Mouse (Mus musculus) intestine, embryonic 14.5 days (tissue): ENCODE measurements around the gene Fhl3. TPM values are rescaled to one million over a fixed set of nuclear protein-coding genes. Genes with fewer than 3 reads are reported as not detected.
A peak's percentile ranks its signal among the peaks of the same experiment; 100 is the strongest.
"Not testable (repeated sequence)": the region's sequence is repeated elsewhere in the genome, so short reads cannot be mapped to it uniquely, and the experiment has no call there.

ENCODE experiments used
- ATAC-seq: fragments of 200-750 bp; cut with Nextera tagmentation; replicated peaks from 2 replicates; pipeline ENCODE4 v1.8.0; 2017; ENCODE audit warnings: low read depth, moderate number of reproducible peaks, moderate TSS enrichment, moderate library complexity; ENCODE audit not compliant: low FRiP score, low TSS enrichment
- DNase-seq: peaks from one replicate; pipeline ENCODE4 v3.0.0-alpha.2; 2018; ENCODE audit warnings: low spot score
- H3K27ac ChIP-seq: fragments of 300-500 bp; sonication (generic); 2 replicates; pipeline ENCODE4 v1.5.1; 2014; ENCODE audit warnings: low read depth, mild to moderate bottlenecking, control low read depth
- H3K27me3 ChIP-seq: fragments of 300-500 bp; sonication (generic); replicated peaks from 2 replicates; pipeline ENCODE4 v1.6.1; 2014; ENCODE audit warnings: low read length, control low read depth; ENCODE audit not compliant: control insufficient read depth, insufficient read depth
- H3K36me3 ChIP-seq: fragments of 300-500 bp; sonication (generic); 2 replicates; pipeline ENCODE4 v1.6.1; 2014; ENCODE audit warnings: low read length, control low read depth; ENCODE audit not compliant: control insufficient read depth, insufficient read depth
- H3K4me1 ChIP-seq: fragments of 300-500 bp; sonication (generic); replicated peaks from 2 replicates; pipeline ENCODE4 v1.6.1; 2014; ENCODE audit warnings: low read length, control low read depth, mixed read lengths; ENCODE audit not compliant: control insufficient read depth, insufficient read depth
- H3K4me2 ChIP-seq: fragments of 300-500 bp; sonication (generic); 2 replicates; pipeline ENCODE4 v1.6.1; 2014; ENCODE audit warnings: low read length
- H3K4me3 ChIP-seq: fragments of 300-500 bp; sonication (generic); 2 replicates; pipeline ENCODE4 v1.5.1; 2014; ENCODE audit warnings: low read depth, low read length, control low read depth, mixed read lengths
- H3K9ac ChIP-seq: fragments of 300-500 bp; sonication (generic); 2 replicates; pipeline ENCODE4 v1.6.1; 2014; ENCODE audit warnings: mild to moderate bottlenecking, low read length
- H3K9me3 ChIP-seq: fragments of 300-500 bp; sonication (generic); 2 replicates; pipeline ENCODE4 v1.6.1; 2016; ENCODE audit warnings: low read length, control low read depth; ENCODE audit not compliant: control insufficient read depth
- WGBS: fragments of 180-500 bp; shearing (Covaris S2); extraction: QIAGEN DNeasy Blood & Tissue Kit; methylation state at CpG from one replicate; pipeline ENCODE4 v1.1.7; 2014; 5-methylcytosine and 5-hydroxymethylcytosine counted together
- polyA plus RNA-seq: library from polyadenylated mRNA; unstranded; fragments of >200 nt; fragmentation: Nextera tagmentation; extraction: Ambion mirVana; gene quantifications from 2 replicates; pipeline ENCODE4 v1.2.1, GENCODE M21; 2014

Fhl3 gene
- polyA plus RNA-seq, 1 experiment from 2014 or later: 13.6 TPM

GRCm38 (mm10) chr4:124703881-124704796, 3.6 kb downstream of the Fhl3 start:
- peaks cover 20% of the 10 kb centered on the region for H3K36me3 ChIP-seq
- ATAC-seq (no peak), DNase-seq (no peak)
- no peaks in the 10 kb centered on the region for H3K9me3 ChIP-seq
- peaks cover 53% of the 10 kb centered on the region for H3K4me1 ChIP-seq
- H3K4me3 ChIP-seq: peak overlapping the region; percentile 12; the same call in 1 of the 2 replicates
- H3K27ac ChIP-seq: peak overlapping the region; percentile 79
- H3K27me3 ChIP-seq: no peaks in the 10 kb centered on the region
- H3K9ac ChIP-seq: peak overlapping the region; percentile 1; the same call in 1 of the 2 replicates
- peak overlapping the region; percentile 52 for H3K4me2 ChIP-seq
- 8% methylated on average over 6 of the region's 6 CpGs for WGBS

DNA sequence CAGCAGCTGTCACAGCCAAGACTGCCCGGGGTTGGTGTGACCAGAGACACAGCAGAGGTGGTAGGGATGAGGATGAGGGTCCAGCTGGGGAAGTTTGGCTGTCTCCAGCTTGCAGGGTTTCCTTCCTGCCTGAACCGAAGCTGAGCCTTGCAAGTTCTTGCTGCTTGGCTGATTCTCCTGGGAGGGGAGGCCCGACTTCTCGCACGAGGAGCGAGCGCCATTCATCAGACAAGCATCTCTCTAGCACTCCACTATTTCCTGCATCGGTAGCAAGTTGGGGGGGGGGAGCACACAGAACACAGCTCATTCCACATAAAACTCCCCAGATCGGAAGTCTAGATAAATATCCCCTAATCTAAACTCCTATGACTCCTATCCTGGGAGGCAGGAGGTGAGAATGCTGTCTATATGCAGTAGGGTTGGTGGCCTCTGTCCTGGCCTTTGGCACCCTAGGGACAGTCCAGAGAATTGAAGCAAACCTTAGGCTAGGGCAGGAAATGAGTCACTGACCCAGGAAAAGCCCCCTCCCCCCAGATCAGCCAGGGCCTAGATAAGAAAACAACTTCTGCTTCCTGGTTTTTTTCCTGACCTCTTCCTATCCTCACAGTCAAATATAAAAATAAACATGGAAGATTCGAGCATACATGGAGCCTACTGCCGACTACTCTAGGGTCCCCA, 4.4 kb downstream of the Fhl3 start:
- H3K27ac ChIP-seq: peak overlapping the region; percentile 79
- peak overlapping the region; percentile 1; the same call in 1 of the 2 replicates for H3K9ac ChIP-seq
- 0 out of 2 replicates have a peak overlapping the region, but pooled peaks have one; percentile 3 for H3K4me3 ChIP-seq
- WGBS: 12% methylated on average over 11 of the region's 11 CpGs
- H3K4me1 ChIP-seq: peaks cover 52% of the 10 kb centered on the region
- no peaks in the 10 kb centered on the region for H3K9me3 ChIP-seq
- H3K4me2 ChIP-seq: peak overlapping the region; percentile 52
- H3K27me3 ChIP-seq: no peaks in the 10 kb centered on the region
- DNase-seq: no peak
- H3K36me3 ChIP-seq: peaks cover 20% of the 10 kb centered on the region
- ATAC-seq: no peak

- H3K27me3 ChIP-seq: no peaks in the 10 kb centered on the region
- no peak overlapping the region for H3K4me2 ChIP-seq
- H3K36me3 ChIP-seq: peaks cover 20% of the 10 kb centered on the region
- no peak overlapping the region for H3K9ac ChIP-seq
- DNase-seq (no peak), ATAC-seq (no peak)
- peak overlapping the region; percentile 79 for H3K27ac ChIP-seq
- 85% methylated on average over 23 of the region's 23 CpGs for WGBS
- no peaks in the 10 kb centered on the region for H3K9me3 ChIP-seq
- no peak overlapping the region for H3K4me3 ChIP-seq
- peaks cover 55% of the 10 kb centered on the region for H3K4me1 ChIP-seq
Observed at GRCm38 (mm10) chr4:124705661-124706269, 5.3 kb downstream of the Fhl3 start.

DNA sequence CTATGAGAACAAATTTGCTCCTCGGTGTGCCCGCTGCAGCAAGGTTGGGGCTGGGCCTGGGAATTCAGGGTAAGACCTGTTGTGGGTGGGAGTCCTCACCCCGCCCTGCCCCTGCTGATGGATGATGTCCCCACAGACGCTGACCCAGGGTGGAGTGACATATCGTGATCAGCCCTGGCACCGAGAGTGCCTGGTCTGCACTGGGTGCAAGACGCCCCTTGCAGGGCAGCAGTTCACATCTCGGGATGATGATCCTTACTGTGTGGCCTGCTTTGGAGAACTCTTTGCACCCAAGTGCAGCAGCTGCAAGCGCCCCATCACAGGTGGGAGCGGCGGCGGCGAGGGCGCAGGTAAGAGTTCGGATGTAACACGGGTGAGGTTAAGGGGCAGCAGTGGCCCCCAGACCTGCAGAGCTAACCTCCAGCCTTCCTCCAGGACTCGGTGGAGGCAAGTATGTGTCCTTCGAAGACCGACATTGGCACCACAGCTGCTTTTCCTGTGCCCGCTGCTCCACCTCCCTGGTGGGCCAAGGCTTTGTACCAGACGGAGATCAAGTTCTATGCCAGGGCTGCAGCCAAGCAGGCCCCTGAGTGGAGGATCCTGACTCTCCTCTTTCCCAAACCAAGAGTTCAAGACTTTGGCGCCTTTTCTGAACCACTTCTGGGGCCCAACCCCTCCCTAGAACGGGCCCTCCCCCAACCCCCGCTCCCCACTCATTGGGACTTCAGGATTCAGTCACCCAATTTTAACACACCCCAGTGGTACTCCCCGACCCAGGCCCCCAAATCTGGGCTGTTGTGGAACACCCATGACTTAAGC, 7.1 kb downstream of the Fhl3 start:
- DNase-seq, ATAC-seq, H3K9me3 ChIP-seq, H3K9ac ChIP-seq, H3K27me3 ChIP-seq, H3K4me3 ChIP-seq, H3K4me2 ChIP-seq: not testable (repeated sequence)
- Histone ChIP-seq H3K27ac (peak overlapping the region; percentile 95), H3K4me1 (peaks cover 45% of the 10 kb centered on the region), H3K36me3 (peaks cover 20% of the 10 kb centered on the region)
- 88% methylated on average over 24 of the region's 25 CpGs for WGBS

DNA sequence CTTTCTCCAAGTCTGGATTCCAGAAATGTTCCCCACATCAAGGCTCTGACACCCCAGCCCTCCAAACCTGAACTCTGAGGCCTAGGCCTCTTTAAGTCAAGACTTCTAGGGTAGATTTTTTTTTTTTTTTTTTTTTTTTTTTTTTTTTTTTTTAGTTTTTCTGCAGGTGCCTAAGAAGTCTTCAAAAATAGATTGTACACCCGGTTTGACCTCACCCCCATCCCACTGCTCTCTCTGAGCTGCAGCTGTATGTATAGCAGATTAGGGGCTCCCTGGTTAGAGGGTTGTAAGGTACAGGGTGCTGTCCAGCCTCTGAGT, 7.7 kb downstream of the Fhl3 start:
- not testable (repeated sequence) for H3K9me3 ChIP-seq, ATAC-seq, H3K9ac ChIP-seq, DNase-seq, H3K27me3 ChIP-seq
- H3K4me1 ChIP-seq: peaks cover 42% of the 10 kb centered on the region
- H3K36me3 ChIP-seq: peaks cover 20% of the 10 kb centered on the region
- H3K4me3 ChIP-seq: 0 out of 2 replicates have a peak overlapping the region, but pooled peaks have one; percentile 27
- WGBS: 5% methylated on average over 1 of the region's 1 CpGs
- H3K27ac ChIP-seq: peak overlapping the region; percentile 95
- H3K4me2 ChIP-seq: peak overlapping the region; percentile 58

- WGBS: under 1% methylated on average over 40 of the region's 41 CpGs
- DNase-seq: peak; percentile 93
- Histone ChIP-seq H3K4me1 (peaks cover 36% of the 10 kb centered on the region), H3K27me3 (no peaks in the 10 kb centered on the region), H3K9ac (peak overlapping the region; percentile 27; the same call in 1 of the 2 replicates), H3K36me3 (peaks cover 20% of the 10 kb centered on the region), H3K9me3 (no peaks in the 10 kb centered on the region), H3K4me3 (peak overlapping the region; percentile 27), H3K27ac (peak overlapping the region; percentile 95), H3K4me2 (peak overlapping the region; percentile 58)
- ATAC-seq: peak; percentile 85
Observed at GRCm38 (mm10) chr4:124708518-124709477, 8.3 kb downstream of the Fhl3 start.

DNA sequence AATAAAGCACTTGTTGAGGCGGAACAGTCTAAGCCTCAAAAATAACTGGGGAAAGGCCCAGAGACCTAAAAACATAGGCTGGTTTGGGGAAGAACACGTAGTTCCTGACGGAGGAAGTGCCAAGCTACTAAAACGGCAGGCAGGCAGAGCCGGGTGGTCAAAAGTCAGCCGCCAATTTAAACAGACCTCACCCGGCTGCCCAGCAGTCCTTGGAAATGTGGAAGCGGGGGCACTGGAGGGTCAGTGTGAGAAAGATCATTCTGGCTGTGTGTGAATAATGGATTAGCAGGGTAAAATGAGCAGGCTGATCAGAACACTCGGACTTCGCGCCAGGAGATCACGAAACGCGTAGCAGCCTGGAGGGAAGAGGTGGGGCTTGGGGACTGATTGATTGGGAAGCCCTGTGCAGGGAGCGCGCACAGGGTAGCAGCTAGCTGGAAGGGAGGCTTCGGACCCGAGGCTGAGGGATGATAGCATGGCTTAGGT, 9.5 kb downstream of the Fhl3 start:
- no peak for ATAC-seq
- Histone ChIP-seq H3K4me2 (peak overlapping the region; percentile 58), H3K27ac (peak overlapping the region; percentile 95), H3K36me3 (peaks cover 20% of the 10 kb centered on the region), H3K9ac (0 out of 2 replicates have a peak overlapping the region, but pooled peaks have one; percentile 25), H3K27me3 (no peaks in the 10 kb centered on the region), H3K9me3 (no peaks in the 10 kb centered on the region), H3K4me1 (peaks cover 24% of the 10 kb centered on the region), H3K4me3 (peak overlapping the region; percentile 21)
- WGBS: 6% methylated on average over 18 of the region's 18 CpGs
- peak; percentile 71 for DNase-seq
